Comparison of ENCODE assay signal across 8 mouse cellular contexts in genomic region chr11:80489882-80490196, GRCm38 (mm10). TPM values are rescaled to one million over a fixed set of nuclear protein-coding genes. Genes with fewer than 3 reads are reported as not detected.
DNase-seq lines count a peak whose midpoint lies in the region; ATAC-seq and TF ChIP-seq lines count a peak whose summit lies in the region.

No protein-coding gene starts in this region.

- no peaks in the 10 kb centered on the region for H3K36me3 ChIP-seq in hindbrain, embryonic 12.5 days
- H3K36me3 ChIP-seq in midbrain, embryonic 12.5 days = no peaks in the 10 kb centered on the region

- peak; percentile 21 to 28 for DNase-seq in B cell, adult 2 months
- DNase-seq in retina, embryonic 14.5 days (ENCODE audit: low spot score) = no peak
- no peak for DNase-seq in cerebellum, adult 2 months
- DNase-seq in embryo, embryonic 10.5 days (ENCODE audit: low spot score) = no peak

- TF ChIP-seq POLR2A in cerebellum, adult 2 months (IDR thresholded peaks at IDR 0.05; ENCODE audit: borderline replicate concordance, insufficient read depth, low read length) = no peak

- no peak for TF ChIP-seq CTCF in cerebellum, adult 2 months (IDR thresholded peaks at IDR 0.05; ENCODE audit: borderline replicate concordance, insufficient read depth, low read depth, low read length)

- H3K4me2 ChIP-seq in hindbrain, embryonic 12.5 days (replicated peaks) = no peak overlapping the region
- no peak overlapping the region for H3K4me2 ChIP-seq in midbrain, embryonic 12.5 days (replicated peaks)

- peak; percentile 71 for ATAC-seq in CD4-positive, CD25-positive, alpha-beta regulatory T cell, adult 4 months
- no peak for ATAC-seq in hindbrain, embryonic 12.5 days (ENCODE audit: low FRiP score)
- no peak for ATAC-seq in midbrain, embryonic 12.5 days (ENCODE audit: low FRiP score, low read depth)
- no peak for ATAC-seq in erythroblast, adult 5-6 weeks (replicated peaks; ENCODE audit: low FRiP score, poor library complexity, severe bottlenecking)

- peak overlapping the region; percentile 55; the same call in 1 of the 2 replicates for H3K27ac ChIP-seq in hindbrain, embryonic 12.5 days
- H3K27ac ChIP-seq in midbrain, embryonic 12.5 days (replicated peaks) = peak overlapping the region; percentile 25; the same call in 1 of the 2 replicates
- H3K27ac ChIP-seq in cerebellum, adult 2 months (ENCODE audit: insufficient read depth, low read length) = no peak overlapping the region

- H3K9ac ChIP-seq in hindbrain, embryonic 12.5 days = peak overlapping the region; percentile 47; the same call in 1 of the 2 replicates
- 0 out of 2 replicates have a peak overlapping the region, but pooled peaks have one; percentile 2 for H3K9ac ChIP-seq in midbrain, embryonic 12.5 days (replicated peaks)

- 50% methylated on average over 5 of the region's 5 CpGs for WGBS in hindbrain, embryonic 12.5 days
- 63% methylated on average over 5 of the region's 5 CpGs for WGBS in midbrain, embryonic 12.5 days
- 38% methylated on average over 5 of the region's 5 CpGs for WGBS in cerebellum, adult 2 months

- H3K4me3 ChIP-seq in hindbrain, embryonic 12.5 days = no peak overlapping the region
- H3K4me3 ChIP-seq in midbrain, embryonic 12.5 days = no peak overlapping the region
- no peak overlapping the region for H3K4me3 ChIP-seq in cerebellum, adult 2 months (replicated peaks; ENCODE audit: insufficient read depth, low read depth, low read length)

- H3K9me3 ChIP-seq in hindbrain, embryonic 12.5 days (replicated peaks) = no peaks in the 10 kb centered on the region
- H3K9me3 ChIP-seq in midbrain, embryonic 12.5 days = no peaks in the 10 kb centered on the region

- H3K4me1 ChIP-seq in hindbrain, embryonic 12.5 days = peaks cover 41% of the 10 kb centered on the region
- peaks cover 22% of the 10 kb centered on the region for H3K4me1 ChIP-seq in midbrain, embryonic 12.5 days
- peaks cover 19% of the 10 kb centered on the region for H3K4me1 ChIP-seq in cerebellum, adult 2 months (ENCODE audit: control insufficient read depth, insufficient read depth, low read length)

- peaks cover 5% of the 10 kb centered on the region; the same call in 1 of the 2 replicates for H3K27me3 ChIP-seq in hindbrain, embryonic 12.5 days
- H3K27me3 ChIP-seq in midbrain, embryonic 12.5 days = peaks cover 20% of the 10 kb centered on the region; the same call in 1 of the 2 replicates
- H3K27me3 ChIP-seq in cerebellum, adult 2 months (ENCODE audit: control insufficient read depth, insufficient read depth, low read length) = no peaks in the 10 kb centered on the region

RNA-seq across cellular contexts. Expression of gene Cdk5r1, which starts 13.0 kb away (rescaled TPM):
- polyA plus RNA-seq in CD4-positive, CD25-positive, alpha-beta regulatory T cell, adult 4 months (2017; shearing (Covaris generic)) = under 1 TPM; 0.87 to 0.98 TPM
- 76.3 and 77.3 TPM in 2 replicates for polyA plus RNA-seq in hindbrain, embryonic 12.5 days (2016; fragmentation: Nextera tagmentation; extraction: Ambion mirVana)
- 58.8 and 70.8 TPM in 2 replicates for polyA plus RNA-seq in midbrain, embryonic 12.5 days (2016; fragmentation: Nextera tagmentation; extraction: Ambion mirVana)
- polyA plus RNA-seq in cerebellum, adult 2 months (2012; rRNA removed) = 86.7 and 93.9 TPM in 2 replicates
- total RNA-seq in erythroblast, adult 5-6 weeks (2015; ENCODE audit: low replicate concordance) = 0.19 and 1.3 TPM in 2 replicates
- 1.3 and 1.7 TPM in 2 replicates for total RNA-seq in erythroblast, adult 5-6 weeks (2017; ENCODE audit: low replicate concordance)

Comparison
In these comparisons a context has a peak if more than half of its experiments do, and no peak if none do; other contexts are left out.
1. DNase-seq: peak in B cell, adult 2 months (2 of 2); none in retina, embryonic 14.5 days (single experiment), cerebellum, adult 2 months (0 of 2) and embryo, embryonic 10.5 days (single experiment).
2. RNA of gene Cdk5r1, which starts 13.0 kb away (polyA plus RNA-seq): 86.7 to 93.9 TPM in cerebellum, adult 2 months, 76.3 to 77.3 TPM in hindbrain, embryonic 12.5 days and 58.8 to 70.8 TPM in midbrain, embryonic 12.5 days; 0.87 to 0.98 TPM in CD4-positive, CD25-positive, alpha-beta regulatory T cell, adult 4 months; every median in the first group is over 10 times any median in the second.